Mouse (Mus musculus): ENCODE data around the gene Stk32c.

GRCm38 (mm10) chr7:139130361-139130760 lies 82.7 kb downstream of the Stk32c start:
- TF ChIP-seq CTCF (conservative IDR thresholded peaks at IDR 0.05; ENCODE audit: low read length) (no peak), NANOG (IDR thresholded peaks at IDR 0.05; ENCODE audit: borderline replicate concordance, low read length) (no peak)
